Mouse (Mus musculus) C2C12 (cell line): ENCODE measurements around the gene Ppm1l. TPM values are rescaled to one million over a fixed set of nuclear protein-coding genes. Genes with fewer than 3 reads are reported as not detected.

ENCODE experiments used
- H3K27me3 ChIP-seq: one replicate; pipeline ENCODE4 v1.6.1; 2011; ENCODE audit not compliant: control insufficient read depth, insufficient read depth, insufficient read length
- H3K36me3 ChIP-seq: one replicate; pipeline ENCODE4 v1.6.1; 2011; ENCODE audit not compliant: control insufficient read depth, insufficient read depth
- H3K4me3 ChIP-seq: one replicate; pipeline ENCODE4 v1.5.1; 2011; ENCODE audit warnings: mild to moderate bottlenecking, control low read depth; ENCODE audit not compliant: poor library complexity, insufficient read depth, severe bottlenecking
- H3K79me2 ChIP-seq: one replicate; pipeline ENCODE4 v1.6.1; 2011; ENCODE audit not compliant: control insufficient read depth, insufficient read depth
- H3K79me3 ChIP-seq: one replicate; pipeline ENCODE4 v1.6.1; 2011; ENCODE audit warnings: low read depth, control low read depth
- H3ac ChIP-seq: one replicate; pipeline ENCODE3; 2011; ENCODE audit warnings: low read depth; ENCODE audit not compliant: control insufficient read depth, insufficient read length
- CEBPB ChIP-seq: IDR thresholded peaks from one replicate; pipeline ENCODE4 v1.6.1; 2011; ENCODE audit warnings: low read depth, mild to moderate bottlenecking, control low read depth, moderate library complexity
- CTCF ChIP-seq: IDR thresholded peaks from one replicate; pipeline ENCODE4 v1.5.1; 2011; ENCODE audit not compliant: control insufficient read depth, insufficient read depth, insufficient read length
- FOSL1 ChIP-seq: IDR thresholded peaks from one replicate; pipeline ENCODE4 v1.8.0; 2011; ENCODE audit warnings: mild to moderate bottlenecking, low read length; ENCODE audit not compliant: poor library complexity, insufficient read depth, severe bottlenecking
- MAX ChIP-seq: IDR thresholded peaks from one replicate; pipeline ENCODE4 v1.6.1; 2011; ENCODE audit warnings: mild to moderate bottlenecking, control low read depth
- MYOD1 ChIP-seq: IDR thresholded peaks from one replicate; pipeline ENCODE4 v1.6.1; 2011; ENCODE audit warnings: low read depth; ENCODE audit not compliant: control insufficient read depth, insufficient read length
- MYOG ChIP-seq: IDR thresholded peaks from one replicate; pipeline ENCODE4 v1.6.1; 2011; ENCODE audit not compliant: control insufficient read depth, insufficient read length; ENCODE audit errors: extremely low read depth
- USF1 ChIP-seq: IDR thresholded peaks from one replicate; pipeline ENCODE4 v1.6.1; 2011; ENCODE audit warnings: low read depth, mild to moderate bottlenecking, control low read depth, moderate library complexity
- polyA plus RNA-seq: library from polyadenylated mRNA; unstranded; fragments of >200 nt; fragmentation: generic; extraction: Trizol; gene quantifications from one replicate; pipeline ENCODE4 v1.2.1, GENCODE M21; 2012; ENCODE audit warnings: missing spikeins

The Ppm1l gene
- polyA plus RNA-seq, 1 experiment: 3.7 TPM

GRCm38 (mm10) chr3:69532687-69533086 is 216.0 kb downstream of the Ppm1l start:
- no peaks in the 10 kb centered on the region for H3K27me3 ChIP-seq

GRCm38 (mm10) chr3:69535486-69535885 is 218.8 kb downstream of the Ppm1l start:
- TF ChIP-seq CEBPB: no peak
- no peak for TF ChIP-seq FOSL1
- TF ChIP-seq CTCF: no peak
- no peak for TF ChIP-seq MYOD1
- no peak for TF ChIP-seq MAX
- no peak for TF ChIP-seq MYOG
- no peak for TF ChIP-seq USF1
- no peaks in the 10 kb centered on the region for H3K79me3 ChIP-seq

More at GRCm38 (mm10) chr3:69532687-69533086, 216.0 kb downstream of the Ppm1l start:
- Histone ChIP-seq H3ac (no peak overlapping the region), H3K4me3 (no peak overlapping the region), H3K79me2 (no peaks in the 10 kb centered on the region), H3K36me3 (no peaks in the 10 kb centered on the region), H3K79me3 (no peaks in the 10 kb centered on the region)
- TF ChIP-seq FOSL1 (no peak), CEBPB (no peak), USF1 (no peak), MYOG (no peak), MYOD1 (no peak), CTCF (no peak), MAX (no peak)

GRCm38 (mm10) chr3:69535941-69536647 is 219.4 kb downstream of the Ppm1l start:
- H3K79me3 ChIP-seq: no peaks in the 10 kb centered on the region
- no peak overlapping the region for H3K4me3 ChIP-seq
- no peaks in the 10 kb centered on the region for H3K36me3 ChIP-seq

More at GRCm38 (mm10) chr3:69535486-69535885, 218.8 kb downstream of the Ppm1l start:
- Histone ChIP-seq H3K4me3 (no peak overlapping the region), H3K27me3 (no peaks in the 10 kb centered on the region), H3ac (no peak overlapping the region), H3K79me2 (no peaks in the 10 kb centered on the region), H3K36me3 (no peaks in the 10 kb centered on the region)

DNA sequence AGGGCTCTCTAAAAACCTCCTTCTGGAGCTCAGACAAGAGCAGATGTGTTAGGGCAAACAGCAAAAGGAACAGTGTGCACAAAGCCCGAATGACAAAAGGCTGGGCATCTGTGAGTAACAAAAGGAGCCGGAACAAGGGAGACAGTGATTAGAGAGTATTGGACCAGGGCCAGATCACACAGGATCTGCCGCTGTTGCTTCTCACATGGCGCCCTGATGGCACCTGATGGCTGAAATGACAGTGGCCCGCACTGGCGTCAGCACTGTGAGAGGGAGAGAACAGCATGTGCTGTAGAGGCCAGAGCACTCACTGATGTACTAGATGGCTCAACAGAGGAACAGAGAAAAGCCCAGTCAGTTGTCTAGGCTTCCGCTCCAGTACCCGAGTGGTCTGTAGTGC is 226.3 kb downstream of the Ppm1l start:
- Histone ChIP-seq H3K79me3 (no peaks in the 10 kb centered on the region), H3K79me2 (no peaks in the 10 kb centered on the region), H3K36me3 (no peaks in the 10 kb centered on the region), H3K27me3 (no peaks in the 10 kb centered on the region), H3K4me3 (no peak overlapping the region), H3ac (no peak overlapping the region)
- TF ChIP-seq MAX (no peak), USF1 (no peak), CEBPB (no peak), MYOD1 (no peak), MYOG (no peak)

More at GRCm38 (mm10) chr3:69535941-69536647, 219.4 kb downstream of the Ppm1l start:
- Histone ChIP-seq H3K27me3 (no peaks in the 10 kb centered on the region), H3ac (no peak overlapping the region), H3K79me2 (no peaks in the 10 kb centered on the region)
- no peak for TF ChIP-seq CTCF
- TF ChIP-seq CEBPB: no peak
- TF ChIP-seq USF1: no peak
- no peak for TF ChIP-seq FOSL1
- TF ChIP-seq MYOG: no peak
- TF ChIP-seq MYOD1: no peak
- TF ChIP-seq MAX: no peak

DNA sequence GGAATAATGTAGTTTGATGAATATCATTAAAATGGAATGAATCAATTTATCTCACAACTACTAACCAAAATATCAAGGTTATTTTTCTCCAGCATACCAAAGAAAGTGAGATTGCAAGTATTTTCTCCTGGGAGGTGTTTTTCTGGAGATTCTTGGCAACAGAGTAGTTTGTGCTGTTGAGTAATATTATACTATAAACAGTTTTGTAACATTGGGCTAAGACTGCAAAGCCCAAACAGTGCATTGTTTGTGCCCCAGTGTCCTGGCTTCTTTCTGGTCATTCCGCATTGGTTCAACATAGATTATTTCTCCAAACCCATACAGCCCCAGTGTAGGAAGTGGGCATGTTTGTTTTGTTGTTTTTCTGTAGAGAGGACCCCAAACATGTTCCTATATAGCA is 227.1 kb downstream of the Ppm1l start:
- Histone ChIP-seq H3K79me2 (no peaks in the 10 kb centered on the region), H3K4me3 (no peak overlapping the region), H3K36me3 (no peaks in the 10 kb centered on the region), H3K27me3 (no peaks in the 10 kb centered on the region), H3ac (no peak overlapping the region), H3K79me3 (no peaks in the 10 kb centered on the region)
- TF ChIP-seq CEBPB: no peak
- TF ChIP-seq USF1: no peak
- TF ChIP-seq MYOD1: no peak
- no peak for TF ChIP-seq CTCF
- TF ChIP-seq FOSL1: no peak
- no peak for TF ChIP-seq MYOG
- no peak for TF ChIP-seq MAX

GRCm38 (mm10) chr3:69545017-69545416 is 228.4 kb downstream of the Ppm1l start:
- no peak overlapping the region for H3ac ChIP-seq

More at GRCm38 (mm10) chr3:69545017-69545416, 228.4 kb downstream of the Ppm1l start:
- no peaks in the 10 kb centered on the region for H3K27me3 ChIP-seq
- no peaks in the 10 kb centered on the region for H3K36me3 ChIP-seq
- TF ChIP-seq CTCF: no peak
- no peak for TF ChIP-seq MYOD1
- TF ChIP-seq CEBPB: no peak
- TF ChIP-seq FOSL1: no peak
- TF ChIP-seq USF1: no peak
- no peak for TF ChIP-seq MYOG
- TF ChIP-seq MAX: no peak
- H3K4me3 ChIP-seq: no peak overlapping the region
- H3K79me3 ChIP-seq: no peaks in the 10 kb centered on the region
- no peaks in the 10 kb centered on the region for H3K79me2 ChIP-seq
